ENCODE assay signal across 10 mouse cellular contexts in genomic region chr14:75069356-75069979, GRCm38 (mm10). TPM values are rescaled to one million over a fixed set of nuclear protein-coding genes. Genes with fewer than 3 reads are reported as not detected.
DNase-seq lines count a peak whose midpoint lies in the region; ATAC-seq lines count a peak whose summit lies in the region.
"Had no signal": no experiment of that assay in that cellular context is flagged by ENCODE, and none has a peak within 500 bp of the region (broad histone marks: within the 10 kb centered on the region; RNA-seq: fewer than 3 reads in every experiment).

No protein-coding gene starts in this region.

- WGBS in kidney, embryonic 14.5 days = 76% methylated on average over 7 of the region's 7 CpGs
- WGBS in midbrain, embryonic 14.5 days = 90% methylated on average over 7 of the region's 7 CpGs

- no peaks in the 10 kb centered on the region for H3K36me3 ChIP-seq in kidney, embryonic 14.5 days (ENCODE audit: control insufficient read depth, insufficient read depth, low read length)
- no peaks in the 10 kb centered on the region for H3K36me3 ChIP-seq in midbrain, embryonic 14.5 days (ENCODE audit: control insufficient read depth, insufficient read depth, low read length)

- no peak overlapping the region for H3K9ac ChIP-seq in kidney, embryonic 14.5 days (ENCODE audit: low read depth, low read length)
- H3K9ac ChIP-seq in midbrain, embryonic 14.5 days (replicated peaks; ENCODE audit: low read length) = no peak overlapping the region

- no peak for ATAC-seq in kidney, embryonic 14.5 days (ENCODE audit: low FRiP score, low TSS enrichment)
- no peak for ATAC-seq in midbrain, embryonic 14.5 days (ENCODE audit: low FRiP score, low TSS enrichment)

- H3K4me3 ChIP-seq in kidney, embryonic 14.5 days (ENCODE audit: low read length) = no peak overlapping the region
- H3K4me3 ChIP-seq in midbrain, embryonic 14.5 days (replicated peaks; ENCODE audit: low read depth, low read length) = no peak overlapping the region

- DNase-seq in CD8-positive naive resting alpha-beta T cell, adult 2 months (ENCODE audit: low read depth in 2 of 2, low spot score in 2 of 2) = peak; percentile 26 to 44
- peak; percentile 32 for DNase-seq in c-Kit-positive CD71-negative TER-119-negative erythroid progenitor cells, embryonic 14.5 days (ENCODE audit: low read depth)
- peak; percentile 25 for DNase-seq in lung, postnatal 14 days
- peak; percentile 54 to 60 for DNase-seq in spleen, postnatal 36 days (ENCODE audit: low spot score in 2 of 2)
- no peak for DNase-seq in Muller cell, postnatal 12 days (ENCODE audit: inconsistent ontology term)
- no peak for DNase-seq in right cerebral cortex, postnatal 25 days
- DNase-seq in midbrain, embryonic 14.5 days = no peak
- DNase-seq: gastrocnemius, adult 2 months; heart, postnatal 4 days had no signal

- no peaks in the 10 kb centered on the region for H3K4me1 ChIP-seq in kidney, embryonic 14.5 days (ENCODE audit: control insufficient read depth, insufficient read depth, low read length)
- H3K4me1 ChIP-seq in midbrain, embryonic 14.5 days (ENCODE audit: control insufficient read depth, insufficient read depth, low read length) = no peaks in the 10 kb centered on the region

- no peak overlapping the region for H3K4me2 ChIP-seq in kidney, embryonic 14.5 days (replicated peaks; ENCODE audit: low read depth, low read length)
- H3K4me2 ChIP-seq in midbrain, embryonic 14.5 days (ENCODE audit: low read length) = no peak overlapping the region

- H3K9me3 ChIP-seq in kidney, embryonic 14.5 days (ENCODE audit: control insufficient read depth, low read length) = no peaks in the 10 kb centered on the region
- no peaks in the 10 kb centered on the region for H3K9me3 ChIP-seq in midbrain, embryonic 14.5 days (ENCODE audit: control insufficient read depth, low read length)

- no peak overlapping the region for H3K27ac ChIP-seq in kidney, embryonic 14.5 days (ENCODE audit: low read depth, low read length)
- H3K27ac ChIP-seq in midbrain, embryonic 14.5 days (replicated peaks; ENCODE audit: low read depth, low read length) = no peak overlapping the region
- H3K27ac ChIP-seq: gastrocnemius, adult 2 months had no signal

- no peaks in the 10 kb centered on the region for H3K27me3 ChIP-seq in kidney, embryonic 14.5 days (ENCODE audit: control insufficient read depth, insufficient read depth, low read length)
- H3K27me3 ChIP-seq in midbrain, embryonic 14.5 days (ENCODE audit: control insufficient read depth, insufficient read depth, low read length) = no peaks in the 10 kb centered on the region

RNA-seq across cellular contexts. Expression of gene Rubcnl, which starts 53.6 kb away (rescaled TPM):
- 0.34 and 0.71 TPM in 2 replicates for polyA plus RNA-seq in kidney, embryonic 14.5 days (2014; fragmentation: Nextera tagmentation; extraction: Ambion mirVana)
- polyA plus RNA-seq in midbrain, embryonic 14.5 days (2014; fragmentation: Nextera tagmentation; extraction: Ambion mirVana) = 0.08 and 0.13 TPM in 2 replicates

Comparison
In these comparisons a context has a peak if more than half of its experiments do, and no peak if none do; other contexts are left out.
1. DNase-seq: peak in CD8-positive naive resting alpha-beta T cell, adult 2 months (2 of 2), c-Kit-positive CD71-negative TER-119-negative erythroid progenitor cells, embryonic 14.5 days (single experiment), lung, postnatal 14 days (single experiment) and spleen, postnatal 36 days (2 of 2); none in Muller cell, postnatal 12 days (single experiment), right cerebral cortex, postnatal 25 days (single experiment) and midbrain, embryonic 14.5 days (single experiment).